ENCODE assay signal across 15 mouse cellular contexts in the genomic region with DNA sequence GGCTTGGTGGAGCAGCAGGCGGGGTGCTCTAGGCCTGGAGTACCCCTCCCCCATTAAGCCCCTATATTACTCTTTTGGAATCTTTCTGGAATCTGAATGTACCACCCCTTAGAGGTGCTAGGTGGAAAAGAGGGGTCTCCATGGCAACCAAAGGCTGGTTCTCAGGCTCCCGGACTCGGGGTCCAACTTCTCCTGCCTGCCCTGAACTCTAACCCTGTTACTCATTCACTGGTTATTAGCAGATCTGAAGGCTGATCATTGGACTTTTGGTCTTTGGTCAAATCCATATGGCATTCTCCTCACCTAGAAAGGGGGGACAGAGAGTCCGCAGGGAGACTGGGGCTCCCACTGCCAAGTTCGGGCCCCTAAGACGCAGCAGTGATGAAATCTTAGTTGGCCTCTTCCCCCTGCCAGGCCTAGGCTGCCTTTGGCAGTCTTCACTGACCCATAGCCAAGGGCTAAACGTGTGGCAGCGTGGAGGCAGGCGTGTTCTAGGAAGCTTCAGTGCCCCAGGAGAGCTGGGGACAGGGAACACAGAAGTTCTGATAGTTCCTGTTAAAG. TPM values are rescaled to one million over a fixed set of nuclear protein-coding genes. Genes with fewer than 3 reads are reported as not detected.
DNase-seq lines count a peak whose midpoint lies in the region; ATAC-seq lines count a peak whose summit lies in the region.
"Had no signal": no experiment of that assay in that cellular context is flagged by ENCODE, and none has a peak within 500 bp of the region (broad histone marks: within the 10 kb centered on the region; RNA-seq: fewer than 3 reads in every experiment).

No protein-coding gene starts in this region.

- peaks cover 45% of the 10 kb centered on the region for H3K4me1 ChIP-seq in hindbrain, embryonic 10.5 days (replicated peaks)
- H3K4me1 ChIP-seq in hindbrain, embryonic 11.5 days (replicated peaks; ENCODE audit: control insufficient read depth, insufficient read depth, low read length): peaks cover 5% of the 10 kb centered on the region

- no peak for ATAC-seq in hindbrain, embryonic 11.5 days (ENCODE audit: low FRiP score)

- WGBS in hindbrain, embryonic 10.5 days: 82% methylated on average over 9 of the region's 9 CpGs
- WGBS in hindbrain, embryonic 11.5 days: 83% methylated on average over 9 of the region's 9 CpGs

- no peak overlapping the region for H3K9ac ChIP-seq in hindbrain, embryonic 11.5 days (ENCODE audit: low read depth, low read length)
- H3K9ac ChIP-seq: lung, embryonic 14.5 days had no signal

- no peak overlapping the region for H3K27ac ChIP-seq in hindbrain, embryonic 10.5 days
- H3K27ac ChIP-seq in hindbrain, embryonic 11.5 days (ENCODE audit: low read depth, low read length): no peak overlapping the region
- H3K27ac ChIP-seq: heart, embryonic 13.5 days had no signal

- no peaks in the 10 kb centered on the region for H3K9me3 ChIP-seq in hindbrain, embryonic 10.5 days
- H3K9me3 ChIP-seq in hindbrain, embryonic 11.5 days (ENCODE audit: control insufficient read depth, low read length): no peaks in the 10 kb centered on the region
- H3K9me3 ChIP-seq: heart, embryonic 13.5 days had no signal

- DNase-seq in adrenal gland, postnatal 14 days: peak; percentile 56
- no peak for DNase-seq in adrenal gland, adult 8-10 months
- peak; percentile 85 for DNase-seq in adipocyte (ENCODE audit: low spot score)
- peak; percentile 76 for DNase-seq in gastrocnemius, postnatal 25 days
- DNase-seq in kidney, postnatal 25 days: peak; percentile 67 to 84
- no peak for DNase-seq in thymus, postnatal 0 days (ENCODE audit: low spot score)
- DNase-seq in hindbrain, embryonic 10.5 days (ENCODE audit: low spot score): no peak
- no peak for DNase-seq in hindbrain, embryonic 11.5 days (ENCODE audit: low spot score)
- DNase-seq: embryo, embryonic 11 days; lung, embryonic 14.5 days; midbrain, embryonic 14.5 days; thymus, adult 2 months had no signal

- no peaks in the 10 kb centered on the region for H3K27me3 ChIP-seq in hindbrain, embryonic 10.5 days (ENCODE audit: insufficient read depth, poor library complexity, severe bottlenecking)
- H3K27me3 ChIP-seq in hindbrain, embryonic 11.5 days (ENCODE audit: control insufficient read depth, insufficient read depth, low read length): no peaks in the 10 kb centered on the region
- H3K27me3 ChIP-seq: heart, embryonic 13.5 days had no signal

- H3K4me2 ChIP-seq in hindbrain, embryonic 11.5 days (replicated peaks; ENCODE audit: low read depth, low read length): no peak overlapping the region
- H3K4me2 ChIP-seq: heart, embryonic 13.5 days; lung, embryonic 14.5 days had no signal

- no peak overlapping the region for H3K4me3 ChIP-seq in hindbrain, embryonic 10.5 days
- no peak overlapping the region for H3K4me3 ChIP-seq in hindbrain, embryonic 11.5 days (ENCODE audit: low read depth, low read length)
- H3K4me3 ChIP-seq: heart, embryonic 13.5 days had no signal

- H3K36me3 ChIP-seq in hindbrain, embryonic 10.5 days: peaks cover 96% of the 10 kb centered on the region
- peaks cover 4% of the 10 kb centered on the region; the same call in 1 of the 2 replicates for H3K36me3 ChIP-seq in hindbrain, embryonic 11.5 days (ENCODE audit: control insufficient read depth, insufficient read depth, low read length)

RNA-seq across cellular contexts. Expression of a gene that starts 1.2 kb away (rescaled TPM):
- total RNA-seq in adrenal gland, postnatal 14 days (2021): 1,539 and 1,562 TPM in 2 replicates
- 100 to 1,000 TPM; 189 to 666 (median 461) TPM for total RNA-seq in adrenal gland, adult 8-10 months (2022)
- total RNA-seq in gastrocnemius, postnatal 25 days (2021): 100 to 1,000 TPM; 415 to 536 TPM
- polyA plus RNA-seq in thymus, postnatal 0 days (2015; fragmentation: Nextera tagmentation; extraction: Ambion mirVana): 0.30 and 1.8 TPM in 2 replicates
- 0.54 and 0.78 TPM in 2 replicates for polyA plus RNA-seq in hindbrain, embryonic 10.5 days (2016; fragmentation: Nextera tagmentation; extraction: Ambion mirVana)
- 0.25 and 0.36 TPM in 2 replicates for polyA plus RNA-seq in hindbrain, embryonic 11.5 days (2014; fragmentation: Nextera tagmentation; extraction: Ambion mirVana)

RNA-seq across cellular contexts. Expression of a gene that starts 6.9 kb away (rescaled TPM):
- 177 and 199 TPM in 2 replicates for total RNA-seq in adrenal gland, postnatal 14 days (2021)
- 100 to 1,000 TPM; 200 to 304 (median 253) TPM for total RNA-seq in adrenal gland, adult 8-10 months (2022)
- total RNA-seq in gastrocnemius, postnatal 25 days (2021): 100 to 1,000 TPM; 171 to 172 TPM
- 241 and 259 TPM in 2 replicates for polyA plus RNA-seq in thymus, postnatal 0 days (2015; fragmentation: Nextera tagmentation; extraction: Ambion mirVana)
- 152 and 174 TPM in 2 replicates for polyA plus RNA-seq in hindbrain, embryonic 10.5 days (2016; fragmentation: Nextera tagmentation; extraction: Ambion mirVana)
- 148 and 163 TPM in 2 replicates for polyA plus RNA-seq in hindbrain, embryonic 11.5 days (2014; fragmentation: Nextera tagmentation; extraction: Ambion mirVana)

RNA-seq across cellular contexts. Expression of a gene that starts 13.3 kb away (rescaled TPM):
- 17.6 and 18.1 TPM in 2 replicates for total RNA-seq in adrenal gland, postnatal 14 days (2021)
- total RNA-seq in adrenal gland, adult 8-10 months (2022): 10 to 100 TPM; 30.4 to 55.2 (median 34.8) TPM
- 1 to 10 TPM in 1 of 2 experiments, not detected in 1; 1.6 TPM for total RNA-seq in gastrocnemius, postnatal 25 days (2021)
- polyA plus RNA-seq in thymus, postnatal 0 days (2015; fragmentation: Nextera tagmentation; extraction: Ambion mirVana): not detected in 2 replicates
- polyA plus RNA-seq in hindbrain, embryonic 10.5 days (2016; fragmentation: Nextera tagmentation; extraction: Ambion mirVana): not detected in 2 replicates
- polyA plus RNA-seq in hindbrain, embryonic 11.5 days (2014; fragmentation: Nextera tagmentation; extraction: Ambion mirVana): not detected in 2 replicates
- polyA plus RNA-seq: forebrain, embryonic 11.5 days; heart, embryonic 13.5 days; lung, embryonic 14.5 days; midbrain, embryonic 14.5 days; neural tube, embryonic 14.5 days; thymus, adult 2 months had no signal

RNA-seq across cellular contexts. Expression of a gene that starts 16.6 kb away (rescaled TPM):
- 40.0 and 57.6 TPM in 2 replicates for total RNA-seq in adrenal gland, postnatal 14 days (2021)
- 10 to 100 TPM; 45.2 to 90.5 (median 62.8) TPM for total RNA-seq in adrenal gland, adult 8-10 months (2022)
- total RNA-seq in gastrocnemius, postnatal 25 days (2021): 1 to 10 TPM; 4.6 to 5.9 TPM
- 36.3 and 41.1 TPM in 2 replicates for polyA plus RNA-seq in thymus, postnatal 0 days (2015; fragmentation: Nextera tagmentation; extraction: Ambion mirVana)
- 101 and 118 TPM in 2 replicates for polyA plus RNA-seq in hindbrain, embryonic 10.5 days (2016; fragmentation: Nextera tagmentation; extraction: Ambion mirVana)
- 99.1 and 103 TPM in 2 replicates for polyA plus RNA-seq in hindbrain, embryonic 11.5 days (2014; fragmentation: Nextera tagmentation; extraction: Ambion mirVana)

RNA-seq across cellular contexts. Expression of a gene that starts 48.4 kb away (rescaled TPM):
- total RNA-seq in adrenal gland, postnatal 14 days (2021): 0.70 and 0.75 TPM in 2 replicates
- 1 to 10 TPM; 1.4 to 2.5 (median 1.8) TPM for total RNA-seq in adrenal gland, adult 8-10 months (2022)
- under 1 TPM; 0.08 to 0.61 TPM for total RNA-seq in gastrocnemius, postnatal 25 days (2021)
- 0.94 and 1.1 TPM in 2 replicates for polyA plus RNA-seq in thymus, postnatal 0 days (2015; fragmentation: Nextera tagmentation; extraction: Ambion mirVana)
- polyA plus RNA-seq in hindbrain, embryonic 10.5 days (2016; fragmentation: Nextera tagmentation; extraction: Ambion mirVana): 12.6 and 29.0 TPM in 2 replicates
- 14.4 and 21.0 TPM in 2 replicates for polyA plus RNA-seq in hindbrain, embryonic 11.5 days (2014; fragmentation: Nextera tagmentation; extraction: Ambion mirVana)

Comparison
In these comparisons a context has a peak if more than half of its experiments do, and no peak if none do; other contexts are left out.
1. DNase-seq: peak in adrenal gland, postnatal 14 days (single experiment), adipocyte (single experiment), gastrocnemius, postnatal 25 days (single experiment) and kidney, postnatal 25 days (2 of 2); none in adrenal gland, adult 8-10 months (single experiment), thymus, postnatal 0 days (single experiment), hindbrain, embryonic 10.5 days (single experiment) and hindbrain, embryonic 11.5 days (single experiment).